Mouse (Mus musculus) cerebellum, adult 11 months (tissue): ENCODE data around the gene F12.
"Not testable (repeated sequence)": the region's sequence is repeated elsewhere in the genome, so short reads cannot be mapped to it uniquely, and the experiment has no call there.

ENCODE experiments used
- DNase-seq: peaks from one replicate; pipeline ENCODE4 v3.0.0; 2022

Gene F12

GRCm38 (mm10) chr13:55449679-55450441 is 23.3 kb upstream of the F12 start:
- no peak for DNase-seq

- no peak for DNase-seq
Measured at GRCm38 (mm10) chr13:55449205-55449604, 22.6 kb upstream of the F12 start.

GRCm38 (mm10) chr13:55448131-55448530 is 21.5 kb upstream of the F12 start:
- DNase-seq: no peak

DNA sequence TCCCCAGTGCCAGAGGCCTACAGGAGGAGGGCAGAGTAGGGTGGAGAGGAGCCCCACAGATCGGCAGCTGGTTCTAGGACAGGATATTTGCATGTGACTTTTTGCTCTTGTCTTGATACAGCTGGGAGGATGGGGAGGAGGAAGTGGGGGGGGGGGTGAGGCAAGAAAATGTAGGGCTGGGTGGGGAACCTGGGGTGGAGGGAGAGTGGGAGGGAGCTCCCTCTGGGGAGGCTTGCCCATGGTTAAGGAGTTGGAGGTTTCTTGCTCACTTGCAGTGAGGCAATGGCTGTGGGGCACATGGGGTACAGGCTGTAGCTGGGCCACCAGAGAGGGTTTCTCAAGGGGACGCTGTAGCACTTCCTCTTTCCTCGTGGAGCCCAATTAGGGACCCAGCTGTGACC is 20.9 kb upstream of the F12 start:
- no peak for DNase-seq

GRCm38 (mm10) chr13:55446483-55447105 is 20.0 kb upstream of the F12 start:
- no peak for DNase-seq

GRCm38 (mm10) chr13:55445361-55446091 is 18.9 kb upstream of the F12 start:
- DNase-seq: no peak

- DNase-seq: peak; percentile 100
Measured at GRCm38 (mm10) chr13:55444937-55445315, 18.3 kb upstream of the F12 start, which contains the start of gene Grk6. TSS of gene Grk6 (plus strand) at chr13:55445072.

- no peak for DNase-seq
Measured at GRCm38 (mm10) chr13:55444286-55444936, 17.8 kb upstream of the F12 start.

DNA sequence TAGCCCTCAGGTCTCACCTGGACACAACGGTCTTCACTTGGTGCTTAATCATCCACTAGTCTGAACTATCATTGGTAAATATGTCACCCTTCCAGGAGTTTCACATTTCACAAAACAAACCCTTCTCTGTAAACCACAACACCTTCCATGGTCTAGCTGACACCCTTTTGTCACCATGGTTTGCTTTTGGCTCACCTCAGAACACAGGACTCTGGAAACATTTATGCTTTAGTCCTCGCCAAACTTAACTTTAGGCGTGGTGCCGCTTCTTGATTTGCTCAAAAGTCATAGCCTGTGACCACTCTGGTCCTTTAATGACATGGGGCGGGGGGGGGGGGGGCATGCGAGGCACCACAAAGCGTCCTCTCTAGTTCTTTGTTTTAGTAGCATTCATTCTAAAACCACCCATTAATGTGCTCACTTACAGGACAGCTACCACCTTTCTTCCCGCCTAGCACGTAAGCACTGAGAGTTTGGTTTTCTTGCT is 17.2 kb upstream of the F12 start:
- DNase-seq: no peak

DNA sequence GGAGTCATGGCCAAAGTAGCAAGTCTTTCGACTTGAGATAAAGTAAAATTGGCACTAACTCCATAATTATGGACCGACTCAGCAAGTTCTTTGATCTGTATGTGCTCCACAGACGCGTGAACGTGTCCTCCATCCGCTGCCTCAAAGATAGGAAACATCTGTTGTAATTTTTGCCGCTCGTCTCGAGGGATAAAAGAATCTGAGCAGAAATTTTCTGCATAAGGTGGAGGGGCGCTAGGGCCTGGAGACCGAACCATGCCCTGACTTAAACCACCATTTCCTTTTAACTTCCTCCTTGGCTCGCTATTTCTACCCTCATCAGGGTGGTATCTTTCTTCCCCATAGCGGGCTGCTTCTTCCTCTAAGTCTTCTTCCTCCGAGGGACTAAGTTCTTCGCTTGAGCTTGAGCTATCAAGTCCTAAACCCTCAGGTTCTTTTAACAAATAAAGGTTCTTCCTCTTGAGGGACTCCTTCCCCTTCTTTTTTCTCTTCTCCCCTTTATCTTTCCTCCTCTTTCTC is 10.6 kb upstream of the F12 start:
- not testable (repeated sequence) for DNase-seq

DNA sequence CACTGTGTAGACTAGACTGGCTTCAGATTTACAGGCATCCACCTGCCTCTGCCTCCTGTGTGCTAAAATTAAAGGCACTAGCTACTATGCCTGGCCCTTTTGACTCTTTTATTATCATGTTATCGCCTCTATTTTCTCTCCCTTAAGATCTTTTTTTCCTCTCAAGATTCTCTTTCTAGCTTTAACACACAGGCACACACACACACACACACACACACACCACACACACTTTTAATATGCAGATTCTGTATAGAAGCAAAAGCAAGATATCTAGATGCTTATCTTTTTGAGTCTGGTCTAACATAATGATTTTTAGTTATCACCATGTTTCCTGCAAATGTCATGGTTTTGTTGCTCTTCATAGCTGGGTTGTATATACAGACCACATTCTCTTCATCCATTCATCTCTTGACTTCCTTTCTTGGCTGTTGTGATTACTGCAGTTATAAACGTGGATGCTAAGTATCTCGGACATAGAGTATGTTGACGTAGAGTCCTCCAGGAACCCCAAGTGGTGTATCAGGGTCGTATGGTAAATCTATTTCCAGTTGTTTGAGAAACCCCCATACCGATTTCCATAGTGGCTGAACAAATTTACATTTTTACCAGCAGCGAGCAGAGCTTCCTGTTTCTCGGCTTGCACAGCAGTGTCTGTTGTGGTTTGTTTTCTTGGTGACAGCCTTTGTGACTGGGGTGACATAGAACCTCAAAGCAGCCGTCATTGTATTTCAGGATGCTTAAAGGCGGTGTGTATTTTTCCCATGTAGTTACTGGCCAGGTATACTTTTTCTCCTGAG is 5.5 kb upstream of the F12 start:
- no peak for DNase-seq

GRCm38 (mm10) chr13:55430566-55430965 is 4.0 kb upstream of the F12 start:
- DNase-seq: no peak

GRCm38 (mm10) chr13:55429226-55429888 is 2.8 kb upstream of the F12 start:
- no peak for DNase-seq

DNA sequence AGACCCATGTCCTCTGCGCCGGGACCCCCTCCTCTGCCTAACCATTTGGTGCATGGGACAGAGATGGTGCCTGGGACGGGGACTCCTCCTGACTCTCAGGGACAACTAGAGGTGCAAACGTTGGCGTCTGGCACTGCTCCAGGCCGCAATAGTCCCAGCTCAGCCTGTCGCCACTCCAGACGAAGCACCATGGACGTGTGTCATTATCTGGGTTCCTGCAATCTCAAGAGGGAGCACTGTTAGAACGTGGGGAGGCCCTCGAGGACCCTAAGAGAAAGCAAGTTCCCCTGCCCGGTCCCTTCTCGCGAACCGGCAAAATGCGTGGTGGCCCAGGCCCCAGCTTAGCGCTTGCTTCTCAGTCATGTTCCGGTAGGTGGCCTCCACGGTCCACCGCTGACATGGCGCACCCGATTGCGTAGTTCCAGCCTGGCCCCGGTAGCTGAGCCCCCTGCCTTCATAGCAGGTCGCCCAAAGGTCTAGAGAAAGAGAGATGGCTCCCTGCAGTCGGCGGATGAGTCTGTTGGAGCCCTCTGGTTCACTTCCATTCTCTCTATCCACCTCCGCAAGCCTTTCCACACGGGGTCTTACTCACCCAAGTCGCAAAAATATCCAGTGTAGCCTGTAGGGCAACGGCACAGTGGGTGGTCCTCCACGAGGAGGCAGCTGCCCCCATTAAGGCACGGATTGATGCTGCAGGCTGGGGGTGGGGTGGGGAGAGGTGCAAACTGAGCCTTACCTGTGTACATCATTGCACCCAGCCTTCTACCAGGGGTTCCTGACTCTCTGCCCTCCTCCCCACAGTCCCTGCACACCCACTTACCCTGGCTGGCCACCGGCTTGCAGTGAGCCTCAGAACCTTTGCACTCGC is 5.4 kb downstream of the F12 start:
- DNase-seq: peak; percentile 51

- no peak for DNase-seq
Measured at GRCm38 (mm10) chr13:55420018-55420932, 6.3 kb downstream of the F12 start.

DNA sequence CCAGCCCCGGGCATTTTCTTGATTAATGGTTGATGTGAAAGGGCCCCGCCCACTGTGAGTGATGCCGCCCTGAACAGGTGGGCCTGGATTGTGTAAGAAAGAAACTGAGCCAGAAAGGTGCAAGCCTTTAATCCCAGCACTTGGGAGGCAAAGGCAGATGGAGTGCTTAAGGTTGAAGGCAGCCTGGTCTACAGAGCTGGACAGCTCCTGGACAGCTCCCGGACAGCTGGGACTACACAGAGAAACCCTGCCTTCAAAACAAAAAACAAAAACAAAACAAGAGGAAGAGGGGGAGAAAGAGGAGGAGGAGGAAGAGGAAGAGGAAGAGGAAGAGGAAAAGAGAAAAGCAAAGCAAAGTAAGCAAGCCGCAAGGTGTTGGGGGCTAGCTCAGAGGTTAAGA is 7.5 kb downstream of the F12 start:
- DNase-seq: no peak

- DNase-seq: peak; percentile 79
Measured at GRCm38 (mm10) chr13:55418004-55418403, 8.6 kb downstream of the F12 start.

DNA sequence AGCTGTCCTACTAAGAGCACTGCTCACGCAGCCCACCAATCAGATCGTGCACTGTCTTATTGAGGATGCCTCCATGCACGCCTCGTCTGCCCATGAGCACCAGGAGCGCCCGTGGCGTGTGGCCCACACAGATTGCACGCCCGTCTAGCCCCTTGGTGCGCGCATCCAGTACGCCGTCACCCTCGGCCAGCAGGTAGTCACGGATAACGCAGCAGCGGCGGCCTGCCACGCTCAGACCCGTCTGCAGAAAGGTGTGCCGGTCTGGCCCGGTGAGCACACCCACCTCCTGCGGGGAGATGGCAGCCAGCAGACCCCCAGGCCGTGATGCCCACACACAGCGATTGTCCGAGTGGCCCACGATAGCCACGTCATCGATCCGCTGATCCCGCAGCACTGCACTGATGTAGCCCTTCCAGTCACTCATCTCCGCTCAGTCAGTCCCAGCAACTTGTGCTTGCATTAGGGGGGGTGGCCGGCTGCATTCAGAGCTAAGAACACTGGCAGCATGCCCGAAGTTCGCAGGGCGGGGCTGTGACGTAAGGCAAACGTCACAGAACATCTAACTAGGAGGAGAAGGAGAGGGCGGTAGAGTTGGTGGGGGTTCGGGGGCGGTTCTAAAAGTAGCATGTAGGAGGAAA is 11.7 kb downstream of the F12 start, which contains the start of gene Pfn3:
Gene Pfn3 (minus strand): TSS at position 490 of the 638 bp plus-strand sequence.
- DNase-seq: no peak

DNA sequence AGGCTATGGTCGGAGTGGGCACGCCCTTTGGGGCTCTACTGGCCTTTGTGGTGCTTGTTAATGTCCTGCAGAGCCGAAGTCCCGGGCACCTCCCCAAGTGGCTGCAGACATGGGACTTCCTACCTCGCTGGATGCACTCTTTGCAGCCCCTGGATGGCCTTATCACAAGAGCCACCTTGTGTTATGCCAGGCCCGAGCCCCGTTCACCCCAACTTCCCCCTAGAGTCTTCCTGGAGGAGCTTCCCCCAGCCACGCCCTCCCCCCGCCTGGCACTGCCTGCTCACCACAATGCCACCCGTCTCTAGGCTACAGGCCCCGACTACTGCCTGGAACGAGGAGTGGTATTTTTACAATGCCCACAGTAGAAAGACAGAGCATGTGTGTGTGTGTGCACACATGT is 13.3 kb downstream of the F12 start:
- DNase-seq: no peak
